Mouse (Mus musculus) NIH3T3 (cell line): ENCODE measurements around the gene Ctsg.
"Not testable (repeated sequence)": the region's sequence is repeated elsewhere in the genome, so short reads cannot be mapped to it uniquely, and the experiment has no call there.

ENCODE experiments used
- DNase-seq: peaks from one replicate; pipeline ENCODE4 v3.0.0-alpha.2; 2012; ENCODE audit warnings: low read depth

Gene Ctsg

GRCm38 (mm10) chr14:56102386-56102785 lies at the start of gene Ctsg:
Gene Ctsg (minus strand): TSS chr14:56102574.
- DNase-seq, result no peak

GRCm38 (mm10) chr14:56133675-56134074 lies 31.3 kb upstream of the Ctsg start:
- not testable (repeated sequence) for DNase-seq

GRCm38 (mm10) chr14:56132508-56132907 lies 30.1 kb upstream of the Ctsg start, which contains the start of gene Gzmd:
Gene Gzmd (minus strand): TSS chr14:56132608.
- DNase-seq, result not testable (repeated sequence)

- DNase-seq, result peak; percentile 5
Observed at GRCm38 (mm10) chr14:56128341-56128740, 26.0 kb upstream of the Ctsg start.

GRCm38 (mm10) chr14:56123516-56123915 lies 21.1 kb upstream of the Ctsg start:
- DNase-seq, result no peak

DNA sequence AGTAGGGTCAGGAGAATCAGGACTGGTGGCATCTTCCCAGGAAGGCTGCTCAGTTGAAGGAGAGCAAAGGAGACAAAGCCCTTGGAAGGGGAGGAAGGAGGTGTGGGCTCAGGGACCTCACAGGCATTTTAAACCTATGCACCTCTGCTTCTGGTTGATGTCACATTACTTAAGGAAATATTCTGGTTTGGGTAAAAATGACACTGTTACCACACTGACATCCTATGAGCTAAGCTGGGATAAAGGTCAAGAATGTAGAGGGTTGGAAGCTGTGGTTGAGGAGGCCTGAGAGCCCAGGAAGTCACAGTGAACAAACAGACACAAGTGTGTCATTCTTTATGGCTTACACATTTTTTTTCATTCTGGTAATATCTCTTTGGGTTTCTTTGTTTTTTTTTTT lies 18.2 kb upstream of the Ctsg start, which contains the start of gene Gzme:
TSS of gene Gzme (minus strand) at position 101 of the 400 bp plus-strand sequence.
- no peak for DNase-seq

DNA sequence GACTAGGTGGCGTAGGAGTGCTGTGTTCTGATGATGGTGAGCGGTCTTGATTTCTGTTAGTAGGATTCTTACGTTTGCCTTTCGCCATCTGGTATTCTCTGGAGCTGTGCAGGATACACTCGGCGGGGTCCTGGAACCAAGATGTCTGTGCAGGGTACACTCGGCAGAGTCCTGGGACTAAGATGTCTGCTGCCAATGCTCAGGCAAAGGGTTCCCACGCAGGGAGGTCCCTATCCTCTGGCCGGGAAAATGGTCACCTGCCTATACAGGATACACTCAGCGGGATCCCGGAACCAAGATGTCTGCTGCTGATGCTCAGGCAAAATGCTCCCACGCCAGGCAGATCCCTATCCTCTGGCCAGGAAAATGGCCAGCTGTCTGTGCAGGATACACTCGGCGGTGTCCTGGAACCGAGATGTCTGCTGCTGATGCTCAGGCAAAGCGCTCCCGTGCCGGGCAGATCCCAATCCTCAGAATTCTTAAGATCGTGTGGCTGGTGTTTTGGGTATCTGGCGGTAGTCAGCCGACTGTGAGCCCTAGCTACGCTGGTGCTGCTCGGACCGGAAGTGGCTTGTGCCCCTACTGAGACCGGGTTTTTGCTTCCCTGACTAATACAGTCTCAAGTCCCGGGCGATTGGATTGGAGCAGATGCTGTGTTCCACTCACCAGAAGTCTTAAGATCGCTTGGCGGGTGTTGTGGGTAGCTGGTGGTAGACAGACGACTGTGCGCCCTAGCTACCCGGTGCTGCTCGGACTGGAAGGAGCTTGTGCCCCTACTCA lies 13.3 kb upstream of the Ctsg start:
- DNase-seq, result not testable (repeated sequence)

GRCm38 (mm10) chr14:56105447-56106180 lies 3.2 kb upstream of the Ctsg start:
- no peak for DNase-seq

DNA sequence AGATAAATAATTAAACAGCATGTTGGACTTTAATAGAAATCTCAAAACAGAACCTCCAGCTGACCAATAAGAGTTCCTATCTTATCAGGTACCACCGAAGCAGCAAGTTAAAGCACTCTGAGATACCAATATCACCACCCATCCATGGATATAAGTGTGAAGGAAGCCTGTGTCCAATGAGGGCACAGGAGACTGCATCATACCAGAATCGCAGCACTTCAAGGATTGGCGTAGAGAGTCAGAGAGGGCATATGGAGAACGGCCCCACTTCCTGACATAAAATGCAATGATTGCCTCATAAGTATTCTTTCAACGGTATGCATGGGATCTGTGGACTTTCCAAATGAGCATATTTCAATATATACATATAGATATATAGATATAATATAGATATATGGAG lies 2.6 kb upstream of the Ctsg start:
- DNase-seq, result no peak

GRCm38 (mm10) chr14:56103452-56103851 lies 1.1 kb upstream of the Ctsg start:
- no peak for DNase-seq

DNA sequence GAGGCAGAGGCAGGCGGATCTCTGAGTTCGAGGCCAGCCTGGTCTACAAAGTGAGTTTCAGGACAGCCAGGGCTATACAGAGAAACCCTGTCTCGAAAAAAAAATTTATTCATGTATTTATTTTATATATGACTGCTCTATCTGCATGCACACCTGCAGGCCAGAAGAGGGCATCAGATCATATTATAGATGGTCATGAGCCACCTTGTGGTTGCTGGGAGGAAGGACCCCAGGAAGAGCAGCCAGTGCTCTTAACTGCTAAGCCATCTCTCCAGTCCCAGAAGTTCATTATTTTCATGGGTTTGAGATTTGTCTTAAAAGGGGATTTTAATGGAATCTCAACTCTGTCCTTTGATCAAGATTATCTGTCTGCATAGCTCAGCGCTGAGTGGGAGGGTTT lies 3.4 kb downstream of the Ctsg start:
- DNase-seq, result peak; percentile 35

DNA sequence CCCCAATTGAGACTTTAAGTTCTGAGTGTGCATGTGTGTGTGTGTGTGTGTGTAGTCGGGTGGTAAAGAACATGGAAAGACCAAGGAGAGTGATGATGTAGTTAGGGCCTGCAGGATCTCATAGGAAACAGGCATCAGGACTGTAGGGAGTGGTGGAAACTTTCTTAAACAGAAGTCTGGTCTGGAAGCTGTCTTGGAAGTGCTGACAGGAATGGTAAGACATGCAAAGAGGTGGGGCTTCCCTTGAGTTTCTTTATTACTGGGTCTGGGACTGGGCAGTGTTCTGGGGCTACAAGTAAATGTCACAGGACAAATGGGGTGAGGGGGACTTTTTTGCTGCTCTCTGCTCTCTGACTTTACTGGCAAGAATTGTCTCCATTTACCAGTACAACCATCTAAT lies 4.8 kb downstream of the Ctsg start:
- DNase-seq, result no peak

GRCm38 (mm10) chr14:56093353-56093752 lies 9.0 kb downstream of the Ctsg start:
- no peak for DNase-seq

DNA sequence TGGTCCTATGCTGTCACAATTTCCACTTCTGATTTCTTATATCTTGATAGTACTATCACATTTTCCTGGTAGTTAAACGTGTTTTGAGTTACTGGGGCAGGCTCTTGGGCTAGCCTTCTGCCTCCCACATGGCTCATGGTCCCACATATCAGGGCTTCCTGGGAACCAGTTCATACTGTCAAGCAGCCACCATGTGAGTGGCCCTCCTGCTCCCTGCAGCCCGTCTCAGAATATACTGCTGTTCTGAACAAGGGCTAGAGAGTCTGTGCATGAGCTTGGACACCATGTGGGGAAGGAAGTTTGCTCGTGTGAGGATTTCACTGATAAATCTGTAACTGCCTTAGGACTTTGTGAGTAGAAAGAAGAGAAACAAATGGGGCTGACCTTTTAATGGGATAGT lies 15.7 kb downstream of the Ctsg start:
- no peak for DNase-seq

DNA sequence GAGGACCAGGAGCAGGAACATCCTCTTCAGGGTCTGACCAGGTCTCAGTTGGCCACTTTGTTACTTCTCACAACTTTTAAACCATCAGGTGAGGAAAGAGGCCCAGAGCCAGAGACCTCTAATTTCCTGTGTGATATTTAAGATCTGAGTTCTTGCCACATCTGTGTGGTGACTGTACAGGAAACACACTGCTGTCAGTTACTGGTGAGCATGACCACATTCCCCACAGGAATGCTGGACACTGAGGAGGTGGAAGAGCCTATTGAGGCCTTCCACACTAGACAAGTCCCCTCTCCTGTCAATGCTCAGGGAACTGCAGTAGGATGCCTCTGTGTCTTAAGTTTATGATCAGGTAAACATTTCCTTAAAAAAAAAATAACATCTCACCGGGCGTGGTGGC lies 17.2 kb downstream of the Ctsg start, which contains the start of gene Mcpt8:
TSS of gene Mcpt8 (minus strand) at position 107 of the 400 bp plus-strand sequence.
- no peak for DNase-seq

DNA sequence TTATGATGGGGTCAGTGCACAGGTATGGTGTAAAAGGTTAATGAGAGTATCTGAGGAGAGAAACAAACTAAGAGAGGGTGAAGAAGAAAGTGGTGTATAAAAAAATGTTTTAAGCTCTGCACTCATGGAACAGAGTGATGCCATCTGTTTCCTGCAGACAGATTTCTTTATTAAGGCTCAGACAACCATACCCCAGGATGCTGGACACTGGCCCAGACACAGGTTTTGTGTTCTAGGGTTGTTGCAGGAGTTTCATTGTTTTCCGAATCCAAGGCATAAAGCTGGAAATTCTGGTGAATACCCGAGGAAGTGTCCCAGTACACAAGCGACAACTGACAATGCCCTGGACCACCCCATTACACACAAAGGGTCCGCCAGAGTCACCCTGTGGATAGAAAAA lies 20.4 kb downstream of the Ctsg start:
- no peak for DNase-seq

GRCm38 (mm10) chr14:56062213-56062612 lies 40.2 kb downstream of the Ctsg start, which contains the start of gene Mcpt4:
Gene Mcpt4 (minus strand): TSS chr14:56062313.
- not testable (repeated sequence) for DNase-seq

GRCm38 (mm10) chr14:56057722-56058121 lies 44.7 kb downstream of the Ctsg start:
- DNase-seq, result no peak

DNA sequence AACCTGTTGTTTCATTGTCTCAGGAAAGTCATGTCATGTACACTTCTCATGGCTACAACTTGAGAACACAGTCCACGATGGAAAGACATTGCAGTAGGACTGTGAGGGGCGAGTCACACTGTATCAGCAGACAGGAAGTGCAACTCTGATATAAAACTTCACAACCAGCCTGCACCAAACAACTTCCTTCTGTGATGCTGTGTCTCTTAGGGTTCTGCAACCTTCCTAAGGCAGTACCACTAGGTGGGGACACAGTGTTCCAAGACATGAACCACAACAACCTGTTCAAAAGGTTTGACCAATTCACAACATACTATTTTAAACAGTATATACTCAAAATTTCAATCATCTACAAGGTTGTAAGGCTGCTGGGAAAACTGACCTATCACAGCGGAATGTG lies 47.0 kb downstream of the Ctsg start:
- DNase-seq, result no peak
